Mouse (Mus musculus): Measurements from ENCODE around the gene Wee1. TPM values are rescaled to one million over a fixed set of nuclear protein-coding genes. Genes with fewer than 3 reads are reported as not detected.
"Not testable (repeated sequence)": the region's sequence is repeated elsewhere in the genome, so short reads cannot be mapped to it uniquely, and the experiment has no call there.

Wee1 gene
- polyA plus RNA-seq, 1 experiment = 16.9 TPM

- Histone ChIP-seq H3K4me3 (replicated peaks; ENCODE audit: insufficient read depth, low read depth, low read length) (no peak overlapping the region), H3K4me1 (ENCODE audit: control insufficient read depth, insufficient read depth, low read length) (no peaks in the 10 kb centered on the region), H3K27me3 (ENCODE audit: control insufficient read depth, insufficient read depth, low read length) (no peaks in the 10 kb centered on the region), H3K27ac (ENCODE audit: insufficient read depth, low read length) (no peak overlapping the region)
- no peak for TF ChIP-seq POLR2A (IDR thresholded peaks at IDR 0.05; ENCODE audit: borderline replicate concordance, insufficient read depth, low read length)
- no peak for TF ChIP-seq CTCF (IDR thresholded peaks at IDR 0.05; ENCODE audit: borderline replicate concordance, insufficient read depth, low read depth, low read length)
- no peak for DNase-seq
- WGBS = 77% methylated on average over 7 of the region's 7 CpGs
Observed at GRCm38 (mm10) chr7:110097106-110097793, 24.6 kb upstream of the Wee1 start.

GRCm38 (mm10) chr7:110100854-110101253 lies 21.0 kb upstream of the Wee1 start:
- WGBS = 74% methylated on average over 6 of the region's 6 CpGs
- Histone ChIP-seq H3K4me3 (replicated peaks; ENCODE audit: insufficient read depth, low read depth, low read length) (no peak overlapping the region), H3K4me1 (ENCODE audit: control insufficient read depth, insufficient read depth, low read length) (no peaks in the 10 kb centered on the region), H3K27me3 (ENCODE audit: control insufficient read depth, insufficient read depth, low read length) (no peaks in the 10 kb centered on the region), H3K27ac (ENCODE audit: insufficient read depth, low read length) (no peak overlapping the region)
- TF ChIP-seq CTCF (IDR thresholded peaks at IDR 0.05; ENCODE audit: borderline replicate concordance, insufficient read depth, low read depth, low read length) (no peak), POLR2A (IDR thresholded peaks at IDR 0.05; ENCODE audit: borderline replicate concordance, insufficient read depth, low read length) (no peak)
- DNase-seq = no peak

DNA sequence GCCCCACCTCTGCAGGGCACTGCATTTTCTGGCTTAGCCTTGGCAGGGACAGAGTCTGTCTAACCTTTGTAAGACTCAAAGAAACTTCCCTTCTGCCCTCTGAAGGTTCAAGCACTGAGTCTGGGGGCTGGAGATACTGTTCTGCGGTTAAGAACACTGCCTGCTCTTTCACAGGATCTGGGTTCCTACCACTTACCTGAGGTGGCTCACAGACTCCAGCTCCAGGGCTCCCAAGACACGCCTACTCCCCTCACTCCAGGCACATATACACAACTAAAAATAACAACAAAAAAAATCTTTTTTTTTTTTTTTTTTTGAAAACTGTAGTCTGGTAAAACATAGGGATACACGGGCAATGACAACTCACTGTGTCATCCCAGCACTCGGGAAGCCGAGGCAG lies 20.6 kb upstream of the Wee1 start:
- TF ChIP-seq POLR2A (IDR thresholded peaks at IDR 0.05; ENCODE audit: borderline replicate concordance, insufficient read depth, low read length) = no peak
- no peak for TF ChIP-seq CTCF (IDR thresholded peaks at IDR 0.05; ENCODE audit: borderline replicate concordance, insufficient read depth, low read depth, low read length)
- H3K4me1 ChIP-seq (ENCODE audit: control insufficient read depth, insufficient read depth, low read length) = no peaks in the 10 kb centered on the region
- H3K4me3 ChIP-seq (replicated peaks; ENCODE audit: insufficient read depth, low read depth, low read length) = no peak overlapping the region
- H3K27me3 ChIP-seq (ENCODE audit: control insufficient read depth, insufficient read depth, low read length) = no peaks in the 10 kb centered on the region
- no peak for DNase-seq
- WGBS = 90% methylated on average over 5 of the region's 5 CpGs
- H3K27ac ChIP-seq (ENCODE audit: insufficient read depth, low read length) = no peak overlapping the region

DNA sequence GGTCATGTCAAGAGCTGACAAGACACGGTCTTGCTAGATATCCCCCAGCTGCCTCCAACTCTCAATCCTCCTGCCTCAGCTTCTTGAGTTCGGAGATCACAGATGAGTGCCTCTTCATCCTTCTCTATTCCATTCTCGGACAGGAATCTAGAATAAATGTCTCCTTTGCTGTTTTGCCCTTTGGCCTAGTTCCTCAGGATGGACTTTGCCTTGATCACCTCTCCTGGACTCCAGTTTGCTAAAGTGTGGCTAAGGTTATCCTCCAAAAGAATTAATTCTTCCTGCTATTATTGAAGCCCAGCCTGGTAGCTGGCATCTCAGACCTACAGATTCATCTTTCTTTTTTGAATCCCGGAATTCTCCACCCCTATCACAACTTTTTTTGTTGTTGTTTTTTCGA lies 16.8 kb upstream of the Wee1 start:
- no peak for DNase-seq
- Histone ChIP-seq H3K4me1 (ENCODE audit: control insufficient read depth, insufficient read depth, low read length) (no peaks in the 10 kb centered on the region), H3K27me3 (ENCODE audit: control insufficient read depth, insufficient read depth, low read length) (no peaks in the 10 kb centered on the region), H3K4me3 (replicated peaks; ENCODE audit: insufficient read depth, low read depth, low read length) (no peak overlapping the region), H3K27ac (ENCODE audit: insufficient read depth, low read length) (no peak overlapping the region)
- WGBS = 85% methylated on average over 5 of the region's 5 CpGs
- TF ChIP-seq POLR2A (IDR thresholded peaks at IDR 0.05; ENCODE audit: borderline replicate concordance, insufficient read depth, low read length) = no peak
- no peak for TF ChIP-seq CTCF (IDR thresholded peaks at IDR 0.05; ENCODE audit: borderline replicate concordance, insufficient read depth, low read depth, low read length)

GRCm38 (mm10) chr7:110106633-110107032 lies 15.2 kb upstream of the Wee1 start:
- TF ChIP-seq CTCF (IDR thresholded peaks at IDR 0.05; ENCODE audit: borderline replicate concordance, insufficient read depth, low read depth, low read length) (no peak), POLR2A (IDR thresholded peaks at IDR 0.05; ENCODE audit: borderline replicate concordance, insufficient read depth, low read length) (no peak)
- DNase-seq = no peak
- no peak overlapping the region for H3K27ac ChIP-seq (ENCODE audit: insufficient read depth, low read length)
- WGBS = 78% methylated on average over 3 of the region's 3 CpGs
- H3K27me3 ChIP-seq (ENCODE audit: control insufficient read depth, insufficient read depth, low read length) = no peaks in the 10 kb centered on the region
- H3K4me1 ChIP-seq (ENCODE audit: control insufficient read depth, insufficient read depth, low read length) = no peaks in the 10 kb centered on the region
- H3K4me3 ChIP-seq (replicated peaks; ENCODE audit: insufficient read depth, low read depth, low read length) = no peak overlapping the region

DNA sequence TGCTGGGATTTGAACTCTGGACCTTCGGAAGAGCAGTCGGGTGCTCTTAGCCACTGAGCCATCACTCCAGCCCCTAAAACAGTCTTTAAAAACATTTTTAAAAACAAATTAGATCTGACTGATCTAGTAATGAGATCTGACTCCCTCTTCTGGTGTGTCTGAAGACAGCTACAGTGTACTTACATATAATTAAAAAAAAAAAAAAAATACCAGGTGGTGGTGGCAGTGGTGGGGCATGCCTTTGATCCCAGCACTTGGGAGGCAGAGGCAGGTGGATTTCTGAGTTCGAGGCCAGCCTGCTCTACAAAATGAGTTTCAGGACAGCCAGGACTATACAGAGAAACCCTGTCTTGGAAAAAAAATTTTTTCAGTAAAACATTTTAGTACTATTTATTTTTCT lies 13.3 kb upstream of the Wee1 start:
- 92% methylated on average over 3 of the region's 3 CpGs for WGBS
- H3K27ac ChIP-seq (ENCODE audit: insufficient read depth, low read length) = not testable (repeated sequence)

GRCm38 (mm10) chr7:110108967-110109610 lies 12.8 kb upstream of the Wee1 start:
- WGBS = 24% methylated on average over 11 of the region's 11 CpGs
- no peak for TF ChIP-seq CTCF (IDR thresholded peaks at IDR 0.05; ENCODE audit: borderline replicate concordance, insufficient read depth, low read depth, low read length)
- no peak overlapping the region for H3K27ac ChIP-seq (ENCODE audit: insufficient read depth, low read length)
- H3K27me3 ChIP-seq (ENCODE audit: control insufficient read depth, insufficient read depth, low read length) = no peaks in the 10 kb centered on the region
- no peak overlapping the region for H3K4me3 ChIP-seq (replicated peaks; ENCODE audit: insufficient read depth, low read depth, low read length)
- DNase-seq = no peak
- H3K4me1 ChIP-seq (ENCODE audit: control insufficient read depth, insufficient read depth, low read length) = no peaks in the 10 kb centered on the region

More for the DNA sequence above, 13.3 kb upstream of the Wee1 start:
- not testable (repeated sequence) for H3K4me3 ChIP-seq (replicated peaks; ENCODE audit: insufficient read depth, low read depth, low read length); DNase-seq; H3K4me1 ChIP-seq (ENCODE audit: control insufficient read depth, insufficient read depth, low read length); H3K27me3 ChIP-seq (ENCODE audit: control insufficient read depth, insufficient read depth, low read length)

GRCm38 (mm10) chr7:110110061-110110656 lies 11.7 kb upstream of the Wee1 start:
- H3K27ac ChIP-seq (ENCODE audit: insufficient read depth, low read length) = no peak overlapping the region
- H3K4me3 ChIP-seq (replicated peaks; ENCODE audit: insufficient read depth, low read depth, low read length) = no peak overlapping the region
- H3K27me3 ChIP-seq (ENCODE audit: control insufficient read depth, insufficient read depth, low read length) = no peaks in the 10 kb centered on the region
- H3K4me1 ChIP-seq (ENCODE audit: control insufficient read depth, insufficient read depth, low read length) = no peaks in the 10 kb centered on the region
- WGBS = 31% methylated on average over 4 of the region's 4 CpGs
- no peak for TF ChIP-seq POLR2A (IDR thresholded peaks at IDR 0.05; ENCODE audit: borderline replicate concordance, insufficient read depth, low read length)
- no peak for TF ChIP-seq CTCF (IDR thresholded peaks at IDR 0.05; ENCODE audit: borderline replicate concordance, insufficient read depth, low read depth, low read length)
- DNase-seq = no peak

Data from cerebellum, adult 2 months (tissue).